Mouse (Mus musculus) small intestine, adult 2 months (tissue): ENCODE data around the gene Pdcd1lg2. TPM values are rescaled to one million over a fixed set of nuclear protein-coding genes. Genes with fewer than 3 reads are reported as not detected.

ENCODE experiments used
- H3K27ac ChIP-seq: fragments of 200-500 bp; 2 replicates; pipeline ENCODE4 v1.5.1; 2012; ENCODE audit warnings: low read depth, low read length, control low read depth, inconsistent platforms; ENCODE audit not compliant: insufficient read depth
- H3K27me3 ChIP-seq: fragments of 200-500 bp; 2 replicates; pipeline ENCODE4 v1.6.1; 2012; ENCODE audit warnings: mild to moderate bottlenecking, moderate library complexity, low read length, inconsistent platforms; ENCODE audit not compliant: control insufficient read depth, insufficient read depth
- H3K36me3 ChIP-seq: fragments of 200-500 bp; 2 replicates; pipeline ENCODE4 v1.6.1; 2012; ENCODE audit warnings: mild to moderate bottlenecking, low read length, control low read depth, inconsistent platforms; ENCODE audit not compliant: control insufficient read depth, insufficient read depth
- H3K4me1 ChIP-seq: fragments of 200-500 bp; 2 replicates; pipeline ENCODE4 v1.6.1; 2012; ENCODE audit warnings: low read length, inconsistent platforms, mixed read lengths; ENCODE audit not compliant: control insufficient read depth, insufficient read depth, insufficient read length
- H3K4me3 ChIP-seq: fragments of 200-500 bp; 2 replicates; pipeline ENCODE4 v1.5.1; 2012; ENCODE audit warnings: low read depth, mild to moderate bottlenecking, control low read depth, inconsistent platforms, low read length, moderate library complexity
- CTCF ChIP-seq: fragments of 200-500 bp; IDR thresholded peaks from 2 replicates; pipeline ENCODE4 v1.5.1; 2012; ENCODE audit warnings: low read depth, mild to moderate bottlenecking, control low read depth, inconsistent platforms, low read length, moderate library complexity, mixed read lengths; ENCODE audit not compliant: insufficient replicate concordance, insufficient read length; ENCODE audit errors: extremely low read depth
- POLR2A ChIP-seq: fragments of 200-500 bp; IDR thresholded peaks from 2 replicates; pipeline ENCODE4 v1.6.1; 2012; ENCODE audit warnings: low read depth, mild to moderate bottlenecking, control low read depth, inconsistent platforms, low read length, moderate library complexity
- WGBS: fragments of 180-500 bp; shearing (Covaris S2); methylation state at CpG from one replicate; pipeline ENCODE4 v1.1.7; 2018; 5-methylcytosine and 5-hydroxymethylcytosine counted together
- polyA plus RNA-seq: library from polyadenylated mRNA; depleted of rRNA; stranded (reverse); fragments of >200 nt; gene quantifications from 2 replicates; pipeline ENCODE4 v1.2.3, GENCODE M21; 2012

Pdcd1lg2 gene
- polyA plus RNA-seq, 1 experiment: 0.33 TPM

GRCm38 (mm10) chr19:29481578-29481977 is 70.9 kb downstream of the Pdcd1lg2 start:
- Histone ChIP-seq H3K4me3 (no peak overlapping the region), H3K36me3 (no peaks in the 10 kb centered on the region), H3K27ac (no peak overlapping the region), H3K27me3 (no peaks in the 10 kb centered on the region), H3K4me1 (peaks cover 3% of the 10 kb centered on the region; the same call in 1 of the 2 replicates)
- TF ChIP-seq CTCF (no peak), POLR2A (no peak)
- WGBS: 70% methylated on average over 6 of the region's 6 CpGs

GRCm38 (mm10) chr19:29482148-29482547 is 71.4 kb downstream of the Pdcd1lg2 start:
- no peak for TF ChIP-seq CTCF
- TF ChIP-seq POLR2A: no peak
- Histone ChIP-seq H3K4me1 (peaks cover 3% of the 10 kb centered on the region; the same call in 1 of the 2 replicates), H3K4me3 (no peak overlapping the region), H3K27me3 (no peaks in the 10 kb centered on the region), H3K36me3 (no peaks in the 10 kb centered on the region), H3K27ac (no peak overlapping the region)
- WGBS: 93% methylated on average over 5 of the region's 5 CpGs

- Histone ChIP-seq H3K27ac (no peak overlapping the region), H3K4me3 (no peak overlapping the region), H3K4me1 (peaks cover 3% of the 10 kb centered on the region; the same call in 1 of the 2 replicates), H3K36me3 (no peaks in the 10 kb centered on the region), H3K27me3 (no peaks in the 10 kb centered on the region)
- TF ChIP-seq POLR2A (no peak), CTCF (no peak)
- 75% methylated on average over 3 of the region's 3 CpGs for WGBS
Observed at GRCm38 (mm10) chr19:29482637-29483036, 71.9 kb downstream of the Pdcd1lg2 start.

GRCm38 (mm10) chr19:29483386-29483785 is 72.7 kb downstream of the Pdcd1lg2 start:
- Histone ChIP-seq H3K4me3 (no peak overlapping the region), H3K27ac (no peak overlapping the region), H3K27me3 (no peaks in the 10 kb centered on the region), H3K36me3 (no peaks in the 10 kb centered on the region), H3K4me1 (peaks cover 3% of the 10 kb centered on the region; the same call in 1 of the 2 replicates)
- TF ChIP-seq CTCF: no peak
- TF ChIP-seq POLR2A: no peak
- WGBS: 84% methylated on average over 2 of the region's 2 CpGs

GRCm38 (mm10) chr19:29484537-29484936 is 73.8 kb downstream of the Pdcd1lg2 start:
- H3K27me3 ChIP-seq: no peaks in the 10 kb centered on the region
- 0 out of 2 replicates have a peak overlapping the region, but pooled peaks have one; percentile 21 for H3K27ac ChIP-seq
- TF ChIP-seq POLR2A (no peak), CTCF (no peak)
- H3K4me1 ChIP-seq: peaks cover 3% of the 10 kb centered on the region; the same call in 1 of the 2 replicates
- no peaks in the 10 kb centered on the region for H3K36me3 ChIP-seq
- WGBS: 59% methylated on average over 2 of the region's 2 CpGs
- H3K4me3 ChIP-seq: no peak overlapping the region

- Histone ChIP-seq H3K4me1 (peaks cover 3% of the 10 kb centered on the region; the same call in 1 of the 2 replicates), H3K4me3 (no peak overlapping the region), H3K27me3 (no peaks in the 10 kb centered on the region), H3K27ac (no peak overlapping the region), H3K36me3 (no peaks in the 10 kb centered on the region)
- 97% methylated on average over 3 of the region's 3 CpGs for WGBS
- no peak for TF ChIP-seq CTCF
- TF ChIP-seq POLR2A: no peak
Observed at GRCm38 (mm10) chr19:29485257-29485948, 74.7 kb downstream of the Pdcd1lg2 start.

- no peaks in the 10 kb centered on the region for H3K27me3 ChIP-seq
- no peaks in the 10 kb centered on the region for H3K36me3 ChIP-seq
- peaks cover 3% of the 10 kb centered on the region; the same call in 1 of the 2 replicates for H3K4me1 ChIP-seq
- no peak overlapping the region for H3K4me3 ChIP-seq
- peak overlapping the region; percentile 49; the same call in 1 of the 2 replicates for H3K27ac ChIP-seq
- WGBS: 83% methylated on average over 7 of the region's 7 CpGs
- TF ChIP-seq POLR2A (no peak), CTCF (no peak)
Observed at GRCm38 (mm10) chr19:29486545-29487206, 76.0 kb downstream of the Pdcd1lg2 start.
